Mouse (Mus musculus) CH12.LX (cell line): Measurements from ENCODE around the gene Gm11492. TPM values are rescaled to one million over a fixed set of nuclear protein-coding genes. Genes with fewer than 3 reads are reported as not detected.

Experiments used
- DNase-seq: peaks from one replicate; pipeline ENCODE4 v3.0.0-alpha.2; 2013; ENCODE audit errors: extremely low read depth
- H3K27ac ChIP-seq: 2 replicates; pipeline ENCODE4 v1.5.1; 2012; ENCODE audit warnings: low read depth, mild to moderate bottlenecking, control low read depth, moderate library complexity; ENCODE audit not compliant: insufficient read depth
- H3K27me3 ChIP-seq: replicated peaks from 2 replicates; pipeline ENCODE3; 2012; ENCODE audit warnings: inconsistent platforms
- H3K36me3 ChIP-seq, 2 experiments: replicated peaks in 1 of 2; 2 replicates each; pipeline versions ENCODE3 to v1.6.1; 2012; ENCODE audit warnings: inconsistent platforms in 1 of 2, low read length in 1 of 2, mild to moderate bottlenecking in 1 of 2, mixed read lengths in 1 of 2, moderate library complexity in 1 of 2; ENCODE audit not compliant: control insufficient read depth in 1 of 2, insufficient read depth in 1 of 2
- H3K4me1 ChIP-seq, 2 experiments: 2 replicates each; pipeline ENCODE4 v1.6.1; 2012; ENCODE audit warnings: inconsistent platforms in 1 of 2, moderate library complexity in 1 of 2; ENCODE audit not compliant: insufficient read depth in 2 of 2, control insufficient read depth in 1 of 2
- H3K4me2 ChIP-seq: 2 replicates; pipeline ENCODE4 v1.6.1; 2012; ENCODE audit warnings: low read depth, mild to moderate bottlenecking, control low read depth; ENCODE audit not compliant: poor library complexity, insufficient read depth, severe bottlenecking
- H3K4me3 ChIP-seq, 3 experiments: fragments of 150-350 bp in 1 of 3; sonication (generic) in 1 of 3; replicated peaks in 1 of 3; 2 replicates each; pipeline versions ENCODE3 to v1.5.1; 2011 to 2012; ENCODE audit warnings: low read depth in 2 of 3, low read length in 2 of 3, mild to moderate bottlenecking in 2 of 3, moderate library complexity in 2 of 3, control low read depth in 1 of 3, improper control_type of control experiment in 1 of 3, inconsistent platforms in 1 of 3, mixed read lengths in 1 of 3; ENCODE audit not compliant: poor library complexity in 1 of 3
- H3K79me2 ChIP-seq: replicated peaks from 2 replicates; pipeline ENCODE4 v1.6.1; 2012; ENCODE audit warnings: mild to moderate bottlenecking, moderate library complexity; ENCODE audit not compliant: control insufficient read depth, poor library complexity, insufficient read depth, severe bottlenecking; ENCODE audit errors: extremely low read depth
- H3K9ac ChIP-seq: 2 replicates; pipeline ENCODE4 v1.6.1; 2012; ENCODE audit warnings: low read depth, mild to moderate bottlenecking, control low read depth, moderate library complexity; ENCODE audit not compliant: insufficient read depth
- H3K9me3 ChIP-seq: replicated peaks from 2 replicates; pipeline ENCODE3; 2012; ENCODE audit warnings: low read length, inconsistent platforms, mixed read lengths
- CTCF ChIP-seq, 2 experiments: IDR thresholded peaks in 1 of 2; conservative IDR thresholded peaks in 1 of 2; 2 replicates each; pipeline ENCODE4 v1.5.1; 2011 to 2012; ENCODE audit warnings: low read depth in 2 of 2, low read length in 2 of 2, improper control_type of control experiment in 1 of 2, inconsistent platforms in 1 of 2, mild to moderate bottlenecking in 1 of 2, moderate library complexity in 1 of 2
- EP300 ChIP-seq: IDR thresholded peaks from 2 replicates; pipeline ENCODE4 v1.6.1; 2011; ENCODE audit warnings: low read length, improper control_type of control experiment
- JUND ChIP-seq: conservative IDR thresholded peaks from 2 replicates; pipeline ENCODE4 v1.6.1; 2011; ENCODE audit warnings: low read depth, low read length, improper control_type of control experiment
- MAFK ChIP-seq: IDR thresholded peaks from 2 replicates; pipeline ENCODE4 v1.6.1; 2011; ENCODE audit warnings: low read length, improper control_type of control experiment; ENCODE audit not compliant: insufficient replicate concordance
- MEF2A ChIP-seq: IDR thresholded peaks from 2 replicates; pipeline ENCODE4 v1.6.1; 2014; ENCODE audit warnings: low read depth, mild to moderate bottlenecking, inconsistent platforms, low read length, improper control_type of control experiment, borderline replicate concordance
- UBTF ChIP-seq: IDR thresholded peaks from 2 replicates; pipeline ENCODE4 v1.6.1; 2012; ENCODE audit warnings: low read depth, mild to moderate bottlenecking, inconsistent platforms, low read length, improper control_type of control experiment, moderate library complexity
- USF2 ChIP-seq: conservative IDR thresholded peaks from 2 replicates; pipeline ENCODE4 v1.6.1; 2011; ENCODE audit warnings: low read depth, low read length, improper control_type of control experiment
- ZKSCAN1 ChIP-seq: IDR thresholded peaks from 2 replicates; pipeline ENCODE4 v1.6.1; 2012; ENCODE audit warnings: low read depth, inconsistent platforms, low read length, improper control_type of control experiment, borderline replicate concordance
- ZMIZ1 ChIP-seq: IDR thresholded peaks from 2 replicates; pipeline ENCODE4 v1.6.1; 2012; ENCODE audit warnings: low read depth, mild to moderate bottlenecking, inconsistent platforms, low read length, improper control_type of control experiment
- ZNF384 ChIP-seq: IDR thresholded peaks from 2 replicates; pipeline ENCODE4 v1.6.1; 2012; ENCODE audit warnings: low read depth, low read length, improper control_type of control experiment, inconsistent platforms
- dilution Hi-C: fragments of 300-500 bp; cut with MboI; formaldehyde crosslinking; loops from 2 replicates; pipeline ENCODE4 v1.14.3; 2020; ENCODE audit warnings: low sequenced_read_pairs; ENCODE audit not compliant: extremely low pct_unique_long_range_greater_than_20kb, extremely low pct_ligation_motif_present
- in situ Hi-C: fragments of 300-500 bp; cut with MboI; formaldehyde crosslinking; loops from 3 replicates; pipeline ENCODE4 v1.14.3; 2019; ENCODE audit warnings: low sequenced_read_pairs, low pct_ligation_motif_present, low pct_unique_long_range_greater_than_20kb, mixed read lengths
- polyA plus RNA-seq: library from polyadenylated mRNA; unstranded; fragments of >175 nt; gene quantifications from 2 replicates; pipeline ENCODE4 v1.2.1, GENCODE M21; 2012; ENCODE audit warnings: low read depth; ENCODE audit not compliant: insufficient read length
- total RNA-seq, 2 experiments: library from RNA; depleted of rRNA; stranded (reverse); fragments of 300-350 nt in 1 of 2; fragments of >200 nt in 1 of 2; gene quantifications; 2 replicates each; pipeline ENCODE4 v1.2.3; 2012 to 2014

The Gm11492 gene
- total and polyA plus RNA-seq, 3 experiments, result not detected

DNA sequence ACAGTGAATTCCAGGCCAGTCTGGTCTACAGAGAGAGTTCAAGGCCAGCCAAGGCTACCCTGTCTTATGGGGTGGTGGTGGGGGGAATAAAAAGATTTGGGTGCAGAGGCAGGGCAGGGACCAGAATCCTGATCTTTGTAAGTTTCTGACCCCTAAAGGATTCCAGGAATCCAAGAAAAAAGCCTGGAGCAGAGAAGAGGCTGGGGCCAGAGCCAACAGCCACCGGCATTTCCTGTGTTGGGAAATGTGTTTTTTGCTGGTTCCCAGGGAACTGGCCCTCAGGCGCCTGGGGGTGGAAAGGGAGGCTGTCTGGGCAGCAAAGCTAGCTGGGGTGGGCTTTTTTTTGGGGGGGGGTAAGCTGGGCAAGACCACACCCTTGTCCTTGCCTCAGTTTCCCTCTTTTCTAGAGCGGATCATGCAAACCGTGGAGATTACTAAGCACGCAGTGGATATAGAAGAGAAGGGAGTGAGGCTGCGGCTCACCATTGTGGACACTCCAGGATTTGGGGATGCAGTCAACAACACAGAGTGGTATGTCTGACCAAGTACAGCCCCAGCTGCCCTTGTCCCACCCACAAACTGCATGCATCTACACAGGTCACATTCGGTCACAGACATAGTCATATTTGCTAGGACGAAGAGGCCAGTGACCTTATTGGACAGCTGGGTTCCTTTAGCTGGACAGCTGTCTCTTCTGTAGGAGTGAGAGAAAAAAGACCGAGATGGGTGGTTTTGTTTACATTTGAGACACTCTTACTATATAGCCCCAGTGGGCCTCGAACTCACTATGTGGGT is 18.5 kb downstream of the Gm11492 start:
- Histone ChIP-seq H3K9me3 (no peaks in the 10 kb centered on the region), H3K36me3 (peaks cover 0 to 2% of the 10 kb centered on the region in 2 experiments), H3K4me3 (no peak overlapping the region), H3K4me2 (no peak overlapping the region), H3K27ac (no peak overlapping the region), H3K27me3 (peaks cover 27% of the 10 kb centered on the region), H3K4me1 (peaks cover 10 to 21% of the 10 kb centered on the region in 2 experiments), H3K79me2 (no peaks in the 10 kb centered on the region)
- no peak for DNase-seq
- dilution Hi-C loops, result no loop called here
- in situ Hi-C loops, result no loop called here
- TF ChIP-seq UBTF (no peak), MEF2A (no peak)
- TF ChIP-seq, all 38 proteins: peak for 0
- H3K9ac ChIP-seq, result no peak overlapping the region

DNA sequence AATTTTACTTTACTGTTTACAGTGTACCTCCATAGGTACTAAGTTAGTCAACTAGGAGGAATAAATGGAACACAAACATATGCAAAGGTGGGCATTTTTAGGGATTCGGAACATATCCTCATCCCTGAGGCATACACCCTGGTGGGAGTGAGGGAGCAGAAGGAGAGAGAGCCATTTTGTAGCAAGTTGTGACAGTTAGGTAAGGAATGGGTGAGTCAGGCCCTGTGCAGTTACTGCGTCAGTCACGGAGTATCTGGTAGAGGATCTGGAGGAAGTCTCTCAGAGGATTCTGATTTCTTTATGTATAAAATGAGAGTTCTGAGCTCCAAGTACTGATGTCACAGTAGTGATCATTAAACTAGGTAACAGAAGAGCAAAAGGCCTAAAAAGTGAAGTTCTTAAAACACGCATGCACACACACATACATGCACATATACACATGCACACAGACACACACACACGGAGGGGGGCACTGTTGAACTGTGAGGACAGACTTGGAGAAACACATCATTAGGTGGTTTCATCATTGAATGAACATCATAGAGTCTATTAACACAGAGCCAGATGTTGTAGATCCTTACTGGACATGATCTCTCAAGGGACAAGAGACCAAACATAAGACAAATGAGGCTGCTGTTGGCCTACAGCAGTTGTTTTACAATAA is 20.9 kb downstream of the Gm11492 start:
- in situ Hi-C loops (no loop called here), dilution Hi-C loops (no loop called here)
- Histone ChIP-seq H3K9me3 (no peaks in the 10 kb centered on the region), H3K4me2 (no peak overlapping the region), H3K4me1 (peaks cover 10 to 29% of the 10 kb centered on the region in 2 experiments), H3K27me3 (peaks cover 3% of the 10 kb centered on the region), H3K27ac (no peak overlapping the region), H3K4me3 (no peak overlapping the region), H3K9ac (no peak overlapping the region), H3K36me3 (peaks cover 0 to 2% of the 10 kb centered on the region in 2 experiments), H3K79me2 (no peaks in the 10 kb centered on the region)
- DNase-seq, result no peak
- TF ChIP-seq ZNF384 (no peak), EP300 (no peak)

DNA sequence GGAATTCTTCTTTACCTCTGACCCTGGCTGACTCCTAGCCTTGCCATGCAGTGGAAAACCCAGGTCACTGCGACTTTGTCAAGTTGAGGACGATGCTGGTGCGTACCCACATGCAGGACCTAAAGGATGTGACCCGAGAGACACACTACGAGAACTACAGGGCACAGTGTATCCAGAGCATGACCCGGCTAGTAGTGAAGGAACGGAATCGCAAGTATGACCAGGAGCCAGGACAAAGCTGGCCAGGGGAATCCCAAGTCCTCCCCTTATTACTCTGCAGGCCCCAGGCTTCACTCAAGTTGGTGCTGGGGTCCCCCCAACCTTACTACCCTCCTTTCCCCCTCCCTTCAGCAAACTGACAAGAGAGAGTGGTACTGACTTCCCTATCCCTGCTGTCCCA is 23.2 kb downstream of the Gm11492 start:
- Histone ChIP-seq H3K4me1 (peaks cover 7 to 34% of the 10 kb centered on the region in 2 experiments), H3K9ac (no peak overlapping the region), H3K9me3 (no peaks in the 10 kb centered on the region), H3K36me3 (peaks cover 0 to 6% of the 10 kb centered on the region in 2 experiments), H3K27me3 (no peaks in the 10 kb centered on the region), H3K27ac (no peak overlapping the region), H3K79me2 (peaks cover 12% of the 10 kb centered on the region), H3K4me2 (no peak overlapping the region), H3K4me3 (no peak overlapping the region)
- dilution Hi-C loops, result no loop called here
- in situ Hi-C loops, result no loop called here
- DNase-seq, result no peak
- TF ChIP-seq USF2 (no peak), ZKSCAN1 (no peak), CTCF (conservative IDR thresholded peaks at IDR 0.05 in 1 of 2, IDR thresholded peaks at IDR 0.05 in 1 of 2; ENCODE audit: low read depth in 2 of 2, low read length in 2 of 2) (no peak), MAFK (no peak), JUND (no peak), ZMIZ1 (no peak)
